Mouse (Mus musculus) spleen, adult 18-20 months (tissue): ENCODE results near the gene Efcab5.

Experiments
- DNase-seq, 2 experiments: peaks; one replicate each; pipeline ENCODE4 v3.0.0; 2022; ENCODE audit warnings: mixed read lengths in 2 of 2

Efcab5 gene

DNA sequence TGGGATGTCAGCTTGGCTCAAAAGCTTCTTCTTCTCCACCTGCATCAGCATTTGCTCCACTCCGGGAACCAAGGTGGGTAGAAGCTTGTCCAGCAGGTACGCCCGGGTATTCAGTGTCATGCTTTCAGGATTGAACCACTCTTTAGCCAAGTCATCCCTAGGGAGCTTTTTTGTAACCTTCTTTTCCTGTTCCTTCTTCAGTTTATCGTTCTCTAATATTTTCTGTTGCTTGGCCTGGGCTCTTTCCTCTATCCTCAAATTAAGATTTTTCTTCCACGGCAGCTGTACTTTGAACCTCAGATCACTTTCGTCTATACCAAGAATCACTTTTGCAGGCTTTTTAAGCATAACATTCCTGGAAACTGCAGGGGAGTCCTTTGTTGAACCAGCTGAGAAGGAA, at the start of gene Efcab5:
TSS of gene Efcab5 (minus strand) at position 101 of the 400 bp plus-strand sequence.
- DNase-seq: no peak

DNA sequence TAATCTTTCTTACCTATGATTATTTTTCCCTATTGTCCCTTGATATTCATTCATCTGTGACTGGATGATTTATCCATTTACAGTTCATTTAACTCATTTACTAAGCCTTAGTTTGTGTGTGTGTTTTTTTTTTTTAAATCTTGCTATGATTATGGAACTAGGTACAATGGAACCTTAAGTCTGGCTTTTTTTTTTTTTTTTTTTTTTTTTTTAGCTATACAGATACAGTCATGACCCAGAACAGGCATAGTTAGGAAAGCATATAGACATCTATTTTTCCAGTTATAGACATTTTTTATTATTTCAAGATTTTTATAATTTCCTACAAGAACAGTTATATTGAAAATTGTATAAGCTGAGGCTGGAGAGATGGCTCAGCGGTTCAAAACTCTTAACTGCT, 46.5 kb upstream of the Efcab5 start:
- DNase-seq: no peak

DNA sequence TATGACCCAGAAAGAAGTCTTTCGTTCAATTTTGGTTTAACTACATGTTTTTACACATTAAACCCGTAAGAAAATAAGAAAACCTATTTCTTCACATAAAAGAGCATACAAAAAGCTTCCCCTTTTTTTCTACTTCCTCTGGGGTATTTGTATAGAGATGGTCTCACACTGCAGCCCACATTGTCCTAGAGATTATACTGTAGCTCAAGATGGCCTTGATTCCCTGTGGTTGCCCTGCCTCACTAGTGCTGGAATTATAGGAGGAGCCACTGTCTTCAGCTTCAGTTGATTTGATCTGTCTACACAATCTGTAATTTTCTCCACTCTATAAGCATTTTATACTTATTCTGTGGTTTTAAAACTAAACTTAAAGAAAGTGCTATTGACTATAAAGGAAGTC, 42.7 kb upstream of the Efcab5 start:
- no peak for DNase-seq

DNA sequence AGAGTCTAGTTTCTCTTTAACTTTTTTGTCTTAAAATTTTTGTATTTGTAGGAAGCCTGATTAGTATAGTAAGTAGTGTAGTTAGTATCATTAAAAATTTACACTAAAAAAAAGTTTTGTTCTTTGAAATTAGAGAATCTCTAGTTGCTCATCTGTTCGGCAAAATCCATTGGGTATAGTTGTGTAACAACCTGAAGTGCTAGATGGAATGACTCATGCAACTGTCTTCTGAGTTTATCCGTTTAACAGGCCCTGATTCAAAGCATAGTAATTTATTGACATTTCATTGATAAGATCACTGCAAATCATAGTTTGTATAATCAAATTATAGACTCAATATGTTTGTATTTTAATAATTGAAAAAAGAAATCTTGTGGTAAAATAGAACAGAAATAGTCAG, 42.0 kb upstream of the Efcab5 start:
- DNase-seq: no peak

DNA sequence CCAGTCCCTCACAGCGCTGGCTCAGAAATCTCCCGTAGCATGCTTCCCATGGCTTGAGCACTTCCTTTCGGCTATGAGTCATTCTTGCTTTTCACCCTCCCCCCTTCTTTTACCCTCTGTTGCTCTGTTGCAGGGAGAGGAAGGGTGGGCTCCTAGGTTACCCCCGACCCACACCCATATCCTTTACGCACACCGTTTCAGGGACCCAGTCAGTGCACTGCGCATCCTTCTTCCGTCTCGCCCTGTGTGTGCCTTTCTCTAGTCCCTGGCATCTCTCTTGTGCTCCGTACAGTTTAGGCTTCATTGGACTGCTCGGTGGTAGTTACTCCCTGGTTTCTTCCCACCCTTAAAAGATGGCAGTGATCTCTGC, 28.0 kb upstream of the Efcab5 start:
- peak in 1 of 2 experiments; percentile 10 for DNase-seq

DNA sequence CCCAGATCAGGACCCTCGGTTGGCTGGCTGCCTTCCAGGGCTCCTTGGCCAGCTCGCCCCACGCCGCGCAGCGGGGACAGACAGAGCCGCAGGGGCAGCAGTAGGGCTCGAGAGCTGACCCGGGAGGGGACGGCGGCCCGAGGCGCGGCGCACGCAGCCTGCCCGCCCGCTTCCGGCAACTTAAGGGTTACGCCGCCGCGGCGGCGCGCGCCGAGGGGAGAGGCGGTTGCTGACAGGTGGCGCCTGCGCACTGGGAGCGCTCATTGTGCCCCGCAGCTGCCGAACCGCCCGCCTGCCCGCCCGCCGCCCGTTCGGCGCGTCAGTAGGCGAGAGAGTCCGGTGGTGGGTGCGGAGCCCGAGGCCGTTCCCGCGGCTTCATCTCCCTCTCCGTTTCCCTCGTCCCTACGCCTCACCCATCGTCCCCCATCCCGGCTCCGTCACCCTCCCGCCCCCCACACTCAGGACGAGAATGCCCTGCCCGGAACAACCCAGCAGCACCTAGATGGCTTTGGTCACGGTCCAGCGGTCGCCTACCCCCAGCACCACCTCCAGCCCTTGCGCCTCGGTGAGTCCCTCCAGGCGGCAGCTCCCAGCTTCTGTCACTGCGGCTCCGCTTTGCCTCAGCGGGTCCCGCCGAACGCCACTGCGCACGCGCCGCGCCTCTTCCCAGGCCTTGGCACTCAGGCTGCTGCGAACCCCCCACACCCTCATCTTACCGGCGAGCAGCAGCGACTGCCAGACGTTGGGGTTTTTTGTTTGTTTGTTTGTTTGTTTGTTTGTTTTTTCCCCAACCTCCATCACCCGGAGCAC, 27.4 kb upstream of the Efcab5 start, which contains the start of gene Ssh2:
TSS of gene Ssh2 (plus strand) at position 337 of the 810 bp plus-strand sequence.
- DNase-seq: peak; percentile 78

DNA sequence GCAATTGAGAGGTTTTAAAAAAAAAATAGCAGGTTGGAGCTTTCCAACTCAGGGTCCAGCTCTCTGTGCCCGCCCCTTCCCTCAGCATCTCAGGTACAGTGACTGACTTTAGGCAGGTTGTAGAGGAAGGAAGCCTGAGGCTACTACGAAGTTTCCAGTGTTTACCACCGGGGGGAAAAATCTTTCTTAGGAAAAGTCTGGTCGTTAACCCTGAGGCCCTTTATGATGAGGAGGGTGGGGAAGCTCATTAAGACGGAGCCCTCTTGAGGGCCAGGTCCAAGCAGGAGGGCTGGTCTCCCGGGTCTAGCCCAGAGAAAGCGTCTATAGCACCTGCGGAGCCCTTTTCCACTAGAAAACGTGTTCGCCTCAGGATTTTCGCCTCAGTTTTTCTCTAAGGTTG, 26.7 kb upstream of the Efcab5 start:
- DNase-seq: no peak

DNA sequence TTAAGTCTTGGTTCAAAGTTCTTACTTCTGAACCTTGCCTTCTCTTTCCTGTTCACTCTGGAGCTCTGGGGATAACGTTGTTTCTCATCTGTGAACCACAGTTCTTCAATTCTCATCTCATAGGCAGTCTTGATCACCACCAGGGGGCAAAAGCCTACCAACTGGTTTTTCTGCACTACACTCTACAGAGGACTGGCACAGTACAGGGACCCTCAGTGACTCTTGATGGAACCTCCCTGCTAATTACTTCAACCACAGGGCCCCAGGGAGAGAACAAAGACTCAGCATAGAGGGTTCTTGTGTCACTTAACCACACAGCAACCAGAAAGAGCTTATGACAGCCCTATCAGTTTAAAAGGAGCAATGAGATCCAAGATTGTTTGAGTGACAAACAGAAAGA, 26.0 kb upstream of the Efcab5 start:
- DNase-seq: peak; percentile 26 to 48

DNA sequence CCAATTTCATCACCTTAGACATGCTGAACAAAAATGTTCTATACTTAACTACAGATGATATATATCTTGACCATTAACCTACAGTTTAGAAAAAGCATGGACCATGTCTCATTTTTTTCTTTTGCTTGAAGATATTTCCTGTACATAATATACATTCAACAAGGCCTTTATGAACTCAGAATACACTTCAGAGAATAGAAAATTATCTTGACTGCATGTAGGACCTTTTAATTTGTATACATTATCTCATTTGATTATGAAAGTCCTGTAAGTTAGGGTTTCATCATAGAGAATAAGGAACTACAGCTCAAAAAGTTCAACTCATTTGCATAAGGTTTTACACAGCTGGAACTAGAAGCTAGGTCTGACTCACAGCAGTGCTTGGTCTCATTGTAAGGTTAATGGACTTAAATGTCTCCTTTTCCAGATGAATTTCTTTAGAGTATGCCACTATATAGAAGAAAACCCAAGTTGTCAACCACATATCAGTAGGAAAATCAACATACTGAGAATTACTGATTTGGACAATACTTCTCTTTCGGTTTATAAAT, 25.4 kb upstream of the Efcab5 start:
- DNase-seq: no peak

DNA sequence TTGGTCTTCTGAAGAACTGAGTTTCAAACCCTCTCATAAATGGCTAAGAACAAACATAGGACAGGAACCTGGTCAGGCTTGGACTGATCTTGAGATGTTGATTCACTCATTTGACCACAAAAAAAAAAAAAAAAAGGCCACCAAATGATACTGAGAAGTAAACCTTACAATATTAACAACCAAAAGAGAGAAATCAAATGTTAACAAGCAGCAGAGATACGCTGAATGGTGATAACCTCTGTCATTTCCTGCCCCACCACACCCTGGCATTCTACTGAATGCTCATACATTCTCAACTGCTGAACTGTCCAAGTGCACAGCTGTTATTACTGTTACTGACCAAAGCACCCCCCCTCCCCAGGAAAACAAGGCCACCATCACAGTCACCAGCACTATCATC, 11.9 kb upstream of the Efcab5 start:
- no peak for DNase-seq

DNA sequence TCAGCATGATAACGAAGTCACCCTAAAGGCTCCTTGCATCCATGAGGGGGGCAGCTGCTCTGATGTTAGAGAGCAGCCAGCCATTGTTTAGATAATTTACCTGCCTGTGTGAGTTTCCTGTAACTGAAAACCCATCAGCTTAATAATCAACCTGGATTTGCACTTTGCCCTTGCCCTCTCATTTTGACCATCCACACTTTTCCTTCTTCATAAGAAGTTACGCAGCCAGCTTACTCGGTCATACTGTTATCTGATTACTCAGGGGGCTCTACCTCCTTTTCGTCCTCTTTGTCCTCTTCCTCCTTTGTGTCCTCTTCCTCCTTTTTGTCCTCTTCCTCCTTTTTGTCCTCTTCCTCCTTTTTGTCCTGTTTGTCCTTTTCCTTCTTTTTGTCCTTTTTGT, 10.9 kb upstream of the Efcab5 start:
- no peak for DNase-seq

DNA sequence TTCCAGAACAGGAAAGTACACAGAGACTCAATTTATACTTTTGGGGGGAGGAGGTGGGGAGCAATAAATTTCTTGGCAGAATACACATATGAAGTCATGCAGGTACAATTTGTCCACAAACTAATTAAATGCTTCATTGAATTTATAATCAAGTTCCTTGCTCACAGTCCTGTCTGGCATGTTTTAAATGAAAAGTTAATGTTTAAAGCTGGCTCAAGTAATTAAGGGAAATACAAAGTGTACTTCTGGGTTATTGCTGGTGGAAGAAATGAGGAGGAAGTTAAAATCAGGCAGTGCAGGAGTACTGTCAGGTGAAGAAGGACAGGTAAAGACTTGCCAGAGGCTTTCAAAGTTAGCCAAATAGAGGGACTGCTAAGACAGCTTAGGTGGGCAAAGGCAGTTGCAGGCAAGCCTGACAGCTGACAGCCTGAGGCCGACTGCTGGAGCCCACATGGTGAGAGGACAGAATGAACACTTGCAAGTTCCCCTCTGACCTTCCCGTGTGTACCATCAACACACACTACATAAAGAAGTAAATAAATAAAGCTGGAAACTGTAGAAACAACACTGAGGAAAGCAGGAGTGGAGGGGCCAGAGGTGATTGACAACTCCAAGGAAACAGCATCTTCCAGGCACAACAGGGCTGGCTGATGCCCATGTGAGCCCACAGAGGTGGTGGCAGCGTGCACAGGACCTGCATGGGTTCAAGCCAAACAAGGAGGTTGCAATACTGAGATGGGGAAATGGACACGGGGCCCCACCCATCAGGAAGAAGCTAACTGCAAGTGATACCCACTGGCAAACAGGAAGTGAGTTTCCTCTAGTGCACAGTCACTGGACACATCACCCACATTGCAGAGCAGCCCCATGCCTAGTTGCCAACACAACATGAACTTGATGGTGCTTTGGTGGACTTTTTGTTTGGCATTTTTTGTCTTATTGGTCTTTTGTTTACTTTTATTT, 7.7 kb upstream of the Efcab5 start:
- DNase-seq: peak; percentile 24 to 40

DNA sequence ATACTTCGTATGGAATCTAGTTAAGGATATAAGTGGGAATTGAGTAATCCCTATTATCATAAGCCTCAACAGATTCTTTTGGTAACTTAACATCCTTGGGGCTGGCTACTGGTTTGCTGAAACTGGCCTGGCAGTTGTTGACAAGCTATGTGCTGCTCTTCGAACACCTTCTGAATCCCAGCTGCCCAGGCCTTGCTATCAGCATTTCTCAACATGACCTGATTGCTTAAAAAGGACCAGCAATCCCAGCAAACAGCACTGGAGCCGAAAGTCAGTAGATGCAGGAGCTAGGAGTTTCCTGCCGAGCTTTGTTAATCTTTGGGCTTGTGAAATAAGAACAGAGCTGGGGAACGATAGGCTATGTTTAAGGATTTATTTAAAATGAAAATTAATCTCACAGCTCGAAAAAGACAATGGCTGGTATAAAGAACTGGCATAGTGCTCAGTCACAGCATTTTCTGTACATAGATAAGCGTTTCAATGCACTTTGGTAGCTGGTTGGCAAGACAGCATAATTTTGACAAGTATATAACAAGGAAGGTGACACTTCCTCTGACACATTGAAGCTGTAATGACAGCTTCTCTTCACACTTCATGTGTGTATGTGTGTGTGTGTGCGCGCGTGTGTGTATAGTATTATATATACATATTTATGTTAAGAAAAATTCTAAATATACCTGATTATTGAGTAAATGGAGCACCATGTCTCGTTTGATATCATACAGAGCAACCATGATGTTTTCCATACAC, 6.8 kb upstream of the Efcab5 start:
- DNase-seq: no peak

DNA sequence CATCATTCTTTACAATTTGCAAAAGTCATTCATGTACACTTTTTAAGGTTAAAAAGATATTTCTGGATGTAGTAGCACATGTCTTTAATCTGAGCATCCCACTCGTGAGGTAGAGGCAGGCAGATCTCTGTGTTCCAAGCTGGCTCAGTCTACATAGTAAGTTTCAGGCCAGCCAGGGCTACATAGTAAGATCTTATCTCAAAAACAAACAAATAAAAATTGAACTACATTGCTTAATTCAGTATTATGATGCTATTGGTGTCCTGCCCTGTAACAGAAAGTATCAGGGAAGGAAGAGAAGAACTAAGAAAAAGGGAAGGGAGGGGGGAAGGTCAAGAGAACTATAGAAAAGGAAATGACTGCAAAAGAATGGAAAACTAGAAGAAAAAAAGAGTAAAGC, 6.0 kb upstream of the Efcab5 start:
- DNase-seq: no peak

DNA sequence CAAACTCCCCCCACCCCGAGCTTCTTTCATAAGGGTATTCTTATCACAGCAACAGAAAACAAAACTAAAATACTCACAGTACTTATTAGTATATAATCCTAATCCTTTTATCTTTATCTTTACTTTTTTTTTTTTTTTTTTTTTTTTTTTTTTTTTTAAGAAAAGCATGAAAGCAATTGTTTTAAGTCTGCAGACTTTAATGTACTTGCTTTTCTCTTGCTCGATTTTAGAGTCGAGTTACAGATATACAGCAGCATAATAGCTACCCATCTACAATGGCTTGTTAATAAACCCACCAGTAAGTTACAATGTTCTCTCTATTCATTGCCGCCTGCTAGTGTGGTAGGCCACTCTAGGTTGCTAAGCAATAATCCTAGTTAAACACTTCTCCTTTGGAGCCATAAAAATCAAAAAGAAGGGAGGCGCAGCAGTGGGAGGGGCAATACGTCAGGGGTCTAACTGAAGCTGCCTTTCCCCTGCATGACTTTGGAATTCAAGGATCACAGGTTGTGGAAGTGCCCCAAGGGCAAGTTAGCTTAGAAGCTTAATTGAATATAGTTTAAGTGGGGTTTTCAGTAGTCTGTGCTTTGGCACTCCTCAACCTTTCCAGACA, 5.3 kb upstream of the Efcab5 start:
- DNase-seq: no peak

DNA sequence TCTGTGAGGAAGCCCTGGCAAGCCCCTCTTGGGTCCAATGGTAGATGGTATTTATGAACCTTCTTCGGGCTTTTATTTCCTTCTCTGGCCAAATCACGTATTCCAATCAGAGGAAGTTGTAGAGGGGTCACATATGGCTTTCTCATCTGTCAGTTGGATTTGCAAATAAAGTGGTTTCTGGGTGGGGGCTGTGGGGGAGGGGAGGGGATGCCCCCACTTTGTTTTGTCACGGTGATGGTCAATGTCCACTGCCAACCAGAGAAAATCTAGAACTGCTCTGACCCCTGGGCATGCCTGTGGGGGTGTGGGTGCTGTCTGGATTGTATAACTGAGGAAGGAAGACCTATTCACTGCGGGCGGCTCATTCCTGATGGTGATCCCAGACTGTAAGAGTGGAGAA, 4.6 kb upstream of the Efcab5 start:
- DNase-seq: no peak

DNA sequence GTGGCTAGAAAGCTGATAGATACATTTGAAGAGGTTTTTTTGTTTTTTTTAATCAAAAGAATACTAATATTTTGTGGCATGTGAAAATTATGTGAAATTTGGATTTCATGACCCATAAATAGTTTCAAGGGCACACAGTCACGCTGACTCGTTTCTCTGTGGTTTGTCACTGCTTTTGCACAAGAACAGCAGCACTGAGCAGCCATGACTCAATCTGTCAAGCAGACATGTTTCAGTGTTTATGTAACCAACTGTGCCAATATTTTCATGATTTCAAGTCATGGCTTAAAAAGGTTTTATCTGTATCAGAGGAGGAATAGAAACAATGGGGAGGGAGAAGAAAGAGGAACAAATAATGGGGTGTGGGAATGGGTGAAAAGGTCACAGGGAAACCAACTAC, 3.8 kb downstream of the Efcab5 start:
- no peak for DNase-seq

DNA sequence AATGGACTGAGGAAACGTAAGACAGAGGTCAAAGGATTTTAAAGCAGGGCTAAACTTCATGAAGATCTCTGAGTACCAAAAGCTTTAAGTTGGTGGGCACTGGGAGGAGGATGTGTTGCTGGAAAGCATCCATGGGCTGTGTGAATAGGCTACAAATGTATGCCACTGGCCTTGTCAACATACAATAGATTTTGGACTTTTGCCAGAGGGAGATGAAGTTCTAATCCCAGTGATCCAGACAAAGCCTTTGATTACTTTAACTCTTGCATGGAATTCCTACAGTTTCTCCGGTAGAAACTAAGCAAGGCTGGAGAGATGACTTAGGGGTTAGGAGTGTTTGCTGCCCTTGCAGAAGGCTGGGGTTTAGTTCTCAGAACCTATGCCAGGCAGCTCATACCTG, 6.2 kb downstream of the Efcab5 start:
- no peak for DNase-seq

DNA sequence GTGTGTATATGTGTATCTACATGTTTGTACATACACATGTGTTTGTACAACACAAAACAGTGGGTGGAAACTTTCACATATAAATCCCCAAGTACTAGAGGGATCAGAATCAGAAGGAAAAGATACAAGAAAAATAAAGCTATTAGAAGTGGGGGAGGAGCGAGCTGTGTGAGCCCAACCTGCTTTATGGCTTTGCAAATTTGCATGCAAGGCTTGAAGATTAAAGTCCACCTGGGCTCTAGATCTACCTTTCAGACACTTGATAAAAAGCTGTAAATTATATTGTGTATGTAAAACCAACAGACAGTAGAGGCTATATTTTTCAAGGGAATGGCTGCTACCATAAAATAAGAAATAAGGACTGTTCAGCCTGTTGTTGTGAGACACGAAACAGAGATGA, 6.7 kb downstream of the Efcab5 start:
- no peak for DNase-seq

DNA sequence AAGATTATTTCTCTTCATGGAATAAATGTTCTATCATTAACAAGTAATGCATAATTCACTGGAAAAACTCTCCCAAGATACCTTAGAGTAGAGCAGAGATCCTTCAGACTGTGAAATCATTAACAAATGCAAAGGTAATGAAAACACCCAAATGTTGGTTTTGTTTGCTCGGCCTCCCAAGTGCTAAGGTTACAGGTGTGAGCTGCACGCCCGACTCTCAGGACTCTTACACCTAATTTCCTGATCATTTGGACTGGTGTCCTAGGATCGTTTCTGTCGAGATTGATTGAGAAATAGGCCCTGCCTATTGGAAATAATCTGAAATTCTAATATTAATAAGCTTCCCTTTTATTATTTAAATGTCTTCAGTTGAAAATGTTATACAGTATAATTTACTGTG, 7.2 kb downstream of the Efcab5 start:
- no peak for DNase-seq

DNA sequence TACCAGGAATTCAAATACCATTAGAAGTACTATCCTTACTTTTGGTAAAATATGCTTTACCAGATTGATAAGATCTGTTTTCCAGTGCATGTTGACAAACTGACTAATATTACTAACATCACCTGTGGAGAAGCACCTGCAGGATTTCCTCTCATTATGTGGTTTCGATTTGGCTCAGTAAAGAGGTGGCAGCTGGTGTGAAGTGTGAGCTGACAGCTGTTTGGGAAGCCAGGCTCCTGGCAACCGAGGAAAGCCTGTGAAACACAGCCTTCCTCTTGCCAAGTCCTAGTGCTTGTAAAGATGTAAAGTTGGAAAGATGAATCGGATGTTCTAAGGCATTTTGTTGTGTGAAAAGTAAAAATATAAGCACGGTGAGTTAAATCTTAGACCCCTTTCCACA, 7.9 kb downstream of the Efcab5 start:
- no peak for DNase-seq

DNA sequence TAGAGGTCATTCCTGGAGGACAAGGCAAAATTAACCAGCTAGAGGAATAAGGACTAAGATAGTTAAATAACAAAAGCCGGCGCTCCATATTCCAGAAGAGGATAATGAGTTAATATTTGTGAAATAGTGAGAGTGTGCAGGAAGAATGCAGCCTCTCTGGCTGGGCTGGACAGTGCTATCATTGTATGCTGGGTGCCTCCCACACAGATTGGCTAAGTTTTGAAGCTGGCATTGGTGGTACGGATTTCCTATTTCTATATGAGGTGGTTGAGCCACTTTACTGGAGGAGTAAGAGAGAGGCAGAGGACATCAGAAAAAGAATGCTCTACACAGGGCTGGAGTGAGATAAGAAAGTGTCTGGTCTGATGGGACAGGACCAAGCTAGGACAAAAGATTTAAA, 9.0 kb downstream of the Efcab5 start:
- DNase-seq: no peak
